ENCODE assay signal across 8 mouse cellular contexts in the genomic region with DNA sequence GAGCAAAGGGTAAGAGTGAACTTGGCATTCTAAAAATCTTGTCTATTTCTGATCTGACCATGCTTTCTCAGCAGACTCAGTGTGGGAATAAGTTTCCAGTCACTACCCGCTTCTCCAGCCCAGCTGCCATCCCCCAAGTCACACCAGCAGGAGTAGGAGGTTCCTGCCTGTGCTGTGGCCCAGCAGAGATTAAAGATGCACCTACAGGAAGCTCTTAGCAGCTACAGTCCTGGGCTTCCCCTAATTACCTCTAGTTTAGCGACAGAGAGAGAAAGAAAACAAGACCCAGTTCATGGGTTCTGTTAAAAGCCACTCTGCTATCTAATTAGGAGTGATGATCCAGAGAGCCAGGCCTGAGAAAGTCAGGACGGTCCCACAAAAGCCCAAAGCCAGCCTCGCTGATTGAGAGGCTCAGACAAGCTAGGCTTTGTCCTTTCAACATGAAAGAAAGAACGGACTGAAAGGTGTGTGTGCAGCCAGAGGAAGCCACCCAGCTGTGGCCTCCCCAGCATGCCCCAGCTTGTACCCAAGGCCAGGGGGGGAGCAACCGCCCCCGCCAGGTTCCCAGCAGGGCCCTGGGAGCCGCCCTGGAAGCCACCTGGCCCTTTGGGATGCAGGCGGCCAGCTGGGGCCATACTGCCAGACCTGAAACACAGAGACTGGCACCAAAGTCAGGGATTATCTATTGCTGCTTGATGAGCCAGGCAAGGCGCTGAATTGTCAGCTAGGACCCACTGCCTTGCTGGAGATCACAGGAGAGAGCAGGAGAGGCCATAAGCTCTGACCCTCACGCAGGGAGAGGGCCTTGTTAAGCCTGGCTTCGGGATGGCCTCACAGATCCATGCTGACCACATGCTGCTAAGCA. TPM values are rescaled to one million over a fixed set of nuclear protein-coding genes. Genes with fewer than 3 reads are reported as not detected.
DNase-seq lines count a peak whose midpoint lies in the region; ATAC-seq and TF ChIP-seq lines count a peak whose summit lies in the region.

No protein-coding gene starts in this region.

- DNase-seq in kidney, postnatal 0 days (ENCODE audit: low spot score), result peak; percentile 28
- no peak for DNase-seq in kidney, adult 9 months
- DNase-seq in naive thymus-derived CD4-positive, alpha-beta T cell, adult 2 months (ENCODE audit: low read depth), result peak; percentile 48
- DNase-seq in cerebellum, adult 11-12 months, result no peak
- no peak for DNase-seq in adrenal gland, adult 2 months
- no peak for DNase-seq in lung, adult 18-20 months

- peak overlapping the region; percentile 38; the same call in 1 of the 2 replicates for H3K9ac ChIP-seq in kidney, postnatal 0 days (ENCODE audit: low read depth, low read length)
- H3K9ac ChIP-seq in hindbrain, embryonic 15.5 days, result peak overlapping the region; percentile 16; the same call in 1 of the 2 replicates

- H3K9me3 ChIP-seq in kidney, postnatal 0 days (replicated peaks; ENCODE audit: low read length), result no peaks in the 10 kb centered on the region
- H3K9me3 ChIP-seq in hindbrain, embryonic 15.5 days, result no peaks in the 10 kb centered on the region

- peaks cover 43% of the 10 kb centered on the region for H3K4me1 ChIP-seq in kidney, postnatal 0 days (replicated peaks; ENCODE audit: insufficient read depth, low read length)
- peaks cover 62% of the 10 kb centered on the region for H3K4me1 ChIP-seq in hindbrain, embryonic 15.5 days (replicated peaks)

- H3K36me3 ChIP-seq in kidney, postnatal 0 days (ENCODE audit: insufficient read depth, low read length), result no peaks in the 10 kb centered on the region
- H3K36me3 ChIP-seq in hindbrain, embryonic 15.5 days, result no peaks in the 10 kb centered on the region

- 44% methylated on average over 12 of the region's 12 CpGs for WGBS in kidney, postnatal 0 days
- WGBS in hindbrain, embryonic 15.5 days, result 15% methylated on average over 12 of the region's 12 CpGs

- no peak for ATAC-seq in kidney, postnatal 0 days (replicated peaks; ENCODE audit: low FRiP score, low read depth)
- peak; percentile 80 for ATAC-seq in activated CD4-positive, CD25-positive, alpha-beta regulatory T cell, adult 4 months
- ATAC-seq in hindbrain, embryonic 15.5 days (ENCODE audit: low FRiP score, low read depth), result no peak

- H3K4me2 ChIP-seq in kidney, postnatal 0 days (ENCODE audit: low read length), result peak overlapping the region; percentile 95
- peak overlapping the region; percentile 85 for H3K4me2 ChIP-seq in hindbrain, embryonic 15.5 days

- H3K4me3 ChIP-seq in kidney, postnatal 0 days (replicated peaks; ENCODE audit: low read depth, low read length), result peak overlapping the region; percentile 67
- peak overlapping the region; percentile 44 for H3K4me3 ChIP-seq in hindbrain, embryonic 15.5 days

- H3K27me3 ChIP-seq in kidney, postnatal 0 days (ENCODE audit: insufficient read depth, low read length), result 0 out of 2 replicates have a peak, but pooled peaks cover 5% of the 10 kb centered on the region
- peaks cover 70% of the 10 kb centered on the region for H3K27me3 ChIP-seq in hindbrain, embryonic 15.5 days

- peak overlapping the region; percentile 68 for H3K27ac ChIP-seq in kidney, postnatal 0 days
- peak overlapping the region; percentile 21; the same call in 1 of the 2 replicates for H3K27ac ChIP-seq in hindbrain, embryonic 15.5 days (replicated peaks)

- TF ChIP-seq CTCF in kidney, postnatal 0 days (IDR thresholded peaks at IDR 0.05; ENCODE audit: low read depth), result no peak

RNA-seq across cellular contexts. Expression of gene Bmp7, which starts 2.6 kb away (rescaled TPM):
- polyA plus RNA-seq in kidney, postnatal 0 days (2015; fragmentation: Nextera tagmentation; extraction: Ambion mirVana), result 33.7 and 35.8 TPM in 2 replicates
- polyA plus RNA-seq in activated CD4-positive, CD25-positive, alpha-beta regulatory T cell, adult 4 months (2017; shearing (Covaris generic)), result 10 to 100 TPM; 11.5 to 17.0 TPM
- 16.6 and 17.7 TPM in 2 replicates for polyA plus RNA-seq in hindbrain, embryonic 15.5 days (2015; fragmentation: Nextera tagmentation; extraction: Ambion mirVana)
- total RNA-seq in adrenal gland, adult 2 months (2021), result 10 to 100 TPM; 28.9 to 75.7 TPM
- polyA plus RNA-seq in adrenal gland, adult 2 months (2012; rRNA removed), result 90.8 and 96.8 TPM in 2 replicates

RNA-seq across cellular contexts. Expression of gene Spo11, which starts 39.9 kb away (rescaled TPM):
- 0.10 and 0.11 TPM in 2 replicates for polyA plus RNA-seq in kidney, postnatal 0 days (2015; fragmentation: Nextera tagmentation; extraction: Ambion mirVana)
- polyA plus RNA-seq in activated CD4-positive, CD25-positive, alpha-beta regulatory T cell, adult 4 months (2017; shearing (Covaris generic)), result 1 to 10 TPM; 3.5 to 5.2 TPM
- polyA plus RNA-seq in hindbrain, embryonic 15.5 days (2015; fragmentation: Nextera tagmentation; extraction: Ambion mirVana), result 0.96 and 1.4 TPM in 2 replicates
- total RNA-seq in adrenal gland, adult 2 months (2021), result not detected
- not detected in 2 replicates for polyA plus RNA-seq in adrenal gland, adult 2 months (2012; rRNA removed)

Comparison
In these comparisons a context has a peak if more than half of its experiments do, and no peak if none do; other contexts are left out.
1. DNase-seq: peak in kidney, postnatal 0 days (single experiment) and naive thymus-derived CD4-positive, alpha-beta T cell, adult 2 months (single experiment); none in kidney, adult 9 months (single experiment), cerebellum, adult 11-12 months (single experiment), adrenal gland, adult 2 months (single experiment) and lung, adult 18-20 months (0 of 2).